Mouse (Mus musculus) lung, postnatal 10 days (tissue): ENCODE data around the gene Wwox.

Experiments used
- DNase-seq: peaks from one replicate; pipeline ENCODE4 v3.0.0; 2021

Wwox gene

GRCm38 (mm10) chr8:115143530-115144320 lies 704.3 kb downstream of the Wwox start:
- DNase-seq: no peak

DNA sequence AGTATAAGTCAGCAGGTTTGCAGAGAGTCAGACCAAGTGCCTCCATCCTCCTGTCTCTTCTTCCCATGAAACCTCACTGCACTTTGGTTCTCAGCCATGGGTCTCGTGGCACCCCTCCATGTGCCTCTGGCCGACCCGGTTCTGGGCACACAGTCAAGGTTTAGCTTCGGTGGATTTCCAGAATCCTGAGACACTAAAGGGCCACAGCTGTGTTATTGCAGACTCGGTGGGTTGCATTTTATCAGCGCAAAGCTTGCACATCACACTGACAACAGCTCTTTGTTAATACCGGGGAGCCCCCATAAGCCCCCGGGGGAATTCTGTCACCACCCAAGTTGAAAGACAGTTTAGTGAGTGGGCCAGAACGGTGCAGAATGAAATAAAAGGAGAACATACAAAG lies 707.6 kb downstream of the Wwox start:
- DNase-seq: peak; percentile 17

GRCm38 (mm10) chr8:115150446-115151109 lies 711.1 kb downstream of the Wwox start:
- DNase-seq: no peak

DNA sequence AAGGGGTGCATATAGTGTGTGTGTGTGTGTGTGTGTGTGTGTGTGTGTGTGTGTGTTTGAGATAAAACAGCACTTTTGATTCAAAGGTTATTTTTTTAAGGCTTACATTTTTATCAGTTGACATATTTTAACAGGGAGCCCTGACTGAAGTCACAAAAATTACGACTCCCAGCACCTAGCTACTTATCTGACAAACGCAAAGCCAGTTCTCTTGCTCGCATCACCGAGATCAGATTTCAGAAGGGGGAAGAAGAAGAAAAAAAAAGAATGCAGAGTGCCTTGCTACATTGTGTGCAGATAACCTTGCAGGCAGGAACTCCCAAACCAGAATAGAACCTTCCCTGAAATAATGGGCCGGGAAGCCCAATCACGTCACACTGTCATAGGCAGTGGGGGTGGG lies 712.0 kb downstream of the Wwox start:
- no peak for DNase-seq

GRCm38 (mm10) chr8:115154096-115154495 lies 714.6 kb downstream of the Wwox start:
- no peak for DNase-seq

DNA sequence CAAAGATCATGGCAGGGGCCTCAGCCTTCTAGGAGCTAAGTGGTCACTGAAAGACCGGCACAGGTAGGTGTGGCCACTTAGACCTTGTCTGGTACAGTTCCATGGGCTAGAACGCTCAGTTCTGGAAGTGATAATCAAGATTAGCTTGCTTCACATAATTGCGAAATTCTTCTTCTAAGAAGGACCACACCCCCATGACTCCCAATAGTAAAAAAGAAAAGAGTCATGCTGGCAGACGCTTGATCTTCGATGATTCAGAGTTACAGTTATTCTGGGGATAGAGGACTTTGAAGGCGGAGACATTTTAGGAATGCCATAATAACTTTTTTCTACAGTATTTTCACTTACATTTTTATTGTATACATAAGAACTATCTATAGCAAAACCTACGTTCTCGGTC lies 716.7 kb downstream of the Wwox start:
- DNase-seq: no peak

DNA sequence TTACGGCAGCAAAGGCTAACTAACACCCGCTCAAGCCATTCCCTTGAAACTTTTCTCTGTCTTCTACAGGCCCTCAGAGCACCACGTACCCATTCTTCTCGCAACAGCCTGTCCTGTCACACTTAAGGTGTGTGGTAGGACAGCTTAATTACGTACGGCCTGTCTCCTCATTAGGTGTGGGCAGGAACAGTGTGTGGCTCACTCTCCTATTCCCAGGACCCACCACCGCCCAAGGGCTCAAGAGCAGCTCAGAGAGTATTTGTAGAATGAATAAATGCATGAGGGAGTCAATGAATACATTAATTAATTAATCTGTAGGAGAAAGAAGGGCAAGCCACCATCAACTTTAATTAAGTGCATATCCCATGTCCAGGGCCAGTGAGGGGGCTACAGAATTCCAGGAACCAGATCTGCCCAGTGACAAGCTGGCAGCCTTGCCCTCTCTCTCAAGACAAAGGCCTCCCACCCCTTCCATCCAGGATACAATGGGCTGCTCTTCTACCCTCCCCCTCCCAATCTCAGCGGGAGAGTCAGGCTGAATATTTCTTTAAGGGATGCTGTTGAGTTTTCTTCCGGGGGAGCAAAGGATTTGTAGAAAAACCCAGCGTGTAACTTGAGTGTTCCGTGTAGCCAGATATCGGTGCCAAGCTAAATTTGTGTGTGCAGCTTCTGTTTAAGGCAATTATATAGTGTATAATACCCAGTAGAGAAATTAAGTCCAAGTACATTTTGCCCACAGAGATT lies 718.7 kb downstream of the Wwox start:
- DNase-seq: no peak

GRCm38 (mm10) chr8:115158721-115159111 lies 719.3 kb downstream of the Wwox start:
- DNase-seq: peak; percentile 24

GRCm38 (mm10) chr8:115159208-115159607 lies 719.8 kb downstream of the Wwox start:
- peak; percentile 30 for DNase-seq

GRCm38 (mm10) chr8:115159711-115160374 lies 720.4 kb downstream of the Wwox start:
- DNase-seq: peak; percentile 62

DNA sequence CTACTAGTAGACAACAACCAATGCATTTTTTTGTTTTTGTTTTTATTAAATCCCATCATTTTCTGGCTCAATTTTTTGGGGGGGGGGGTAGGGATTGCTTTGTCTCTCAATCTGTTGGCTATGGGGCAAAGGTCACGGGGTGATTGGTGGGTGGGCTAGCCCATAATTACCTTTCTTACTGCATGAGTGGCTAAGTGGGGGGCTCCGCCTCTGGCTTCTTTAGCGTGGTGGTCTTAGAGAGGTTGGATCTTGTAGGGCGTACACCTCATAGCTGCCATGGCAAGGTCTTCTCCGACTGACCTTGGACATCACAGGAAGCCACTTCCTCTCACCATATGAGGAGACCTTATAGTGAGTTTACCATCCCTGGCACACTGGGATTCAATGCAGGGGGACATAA lies 721.0 kb downstream of the Wwox start:
- DNase-seq: no peak

- no peak for DNase-seq
Measured at GRCm38 (mm10) chr8:115161520-115161919, 722.1 kb downstream of the Wwox start.

GRCm38 (mm10) chr8:115164872-115165271 lies 725.4 kb downstream of the Wwox start:
- DNase-seq: peak; percentile 30

DNA sequence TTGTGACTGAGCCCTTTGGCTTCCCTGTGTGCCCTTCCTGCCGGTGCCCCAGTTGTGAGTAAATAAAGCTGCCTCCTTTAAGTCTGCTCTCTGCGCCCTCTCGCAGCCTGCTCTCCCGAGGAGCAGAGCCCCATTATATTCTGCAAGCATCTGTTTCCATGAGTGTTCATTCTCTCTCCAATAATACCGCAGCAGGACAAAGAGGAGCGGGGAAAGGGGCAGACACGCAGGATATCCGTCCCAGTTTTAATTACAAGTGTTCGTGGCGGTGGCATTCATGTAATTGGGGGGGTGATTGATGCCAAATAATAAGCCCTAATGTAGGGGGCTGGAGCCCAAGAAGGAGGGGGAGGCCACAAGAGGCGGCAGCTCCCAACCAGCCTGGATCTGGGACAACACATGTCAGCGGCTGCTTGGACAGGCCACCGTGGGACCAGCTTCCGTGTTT lies 734.2 kb downstream of the Wwox start:
- DNase-seq: no peak

- DNase-seq: no peak
Measured at GRCm38 (mm10) chr8:115185431-115185964, 746.0 kb downstream of the Wwox start.

- DNase-seq: no peak
Measured at GRCm38 (mm10) chr8:115186121-115186811, 746.8 kb downstream of the Wwox start.

DNA sequence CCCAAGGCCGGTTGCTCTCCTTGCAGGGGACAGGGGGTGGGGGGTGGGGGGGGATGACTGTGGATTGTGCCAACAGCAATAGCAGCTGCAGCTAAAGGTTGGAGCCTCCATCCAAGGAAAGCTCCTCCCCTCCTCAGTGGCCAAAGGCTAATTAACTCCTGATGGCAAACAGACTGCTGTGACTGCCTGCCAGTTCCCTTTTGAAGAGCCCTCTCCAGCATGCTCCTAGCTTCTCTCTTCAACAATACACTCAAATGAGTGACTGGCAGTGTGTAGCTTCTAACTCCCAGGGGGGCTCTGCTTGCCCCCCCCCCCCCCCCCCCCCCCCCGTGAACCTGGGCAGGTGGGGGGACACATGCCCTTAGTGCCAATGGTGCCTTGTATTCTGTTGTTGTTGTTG lies 747.4 kb downstream of the Wwox start:
- DNase-seq: peak; percentile 13

GRCm38 (mm10) chr8:115188446-115188845 lies 749.0 kb downstream of the Wwox start:
- no peak for DNase-seq

DNA sequence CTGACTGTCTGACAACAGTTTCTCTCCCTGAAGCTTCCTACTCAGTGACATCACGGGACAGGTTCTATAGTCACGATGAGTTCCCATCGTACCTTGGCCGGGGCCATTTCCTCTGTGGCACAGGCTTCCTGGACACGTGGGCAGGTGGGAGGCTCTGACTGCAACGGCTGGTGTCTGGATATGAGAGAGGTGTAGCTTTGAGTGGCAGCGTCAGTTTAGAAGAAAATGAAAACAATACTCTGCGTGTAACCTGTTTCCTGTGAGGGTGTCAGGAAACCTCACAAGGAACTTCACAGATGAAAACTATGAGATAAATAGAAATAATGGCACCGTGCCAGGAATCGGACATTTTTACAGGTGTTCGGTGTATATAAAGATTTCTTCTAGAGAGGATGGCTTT lies 750.4 kb downstream of the Wwox start:
- no peak for DNase-seq

DNA sequence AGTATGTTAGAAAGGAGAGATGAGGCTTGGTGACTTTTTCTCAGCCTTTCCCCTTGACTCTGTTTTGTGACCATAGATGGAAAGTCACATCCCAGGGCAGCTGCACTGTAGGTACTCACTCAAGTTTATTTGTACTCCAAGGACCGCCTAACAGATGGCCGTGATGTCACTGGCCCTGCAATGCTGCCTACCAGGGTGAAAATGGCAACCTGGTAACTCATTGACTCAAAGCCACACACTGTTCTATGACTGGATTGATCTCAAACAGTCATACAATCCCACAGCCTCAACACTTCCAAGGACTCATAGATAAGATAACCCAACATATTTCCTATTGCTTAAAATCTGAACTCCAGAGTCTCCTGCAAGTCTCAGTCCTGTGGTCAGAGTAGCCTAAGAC lies 754.3 kb downstream of the Wwox start:
- DNase-seq: no peak

DNA sequence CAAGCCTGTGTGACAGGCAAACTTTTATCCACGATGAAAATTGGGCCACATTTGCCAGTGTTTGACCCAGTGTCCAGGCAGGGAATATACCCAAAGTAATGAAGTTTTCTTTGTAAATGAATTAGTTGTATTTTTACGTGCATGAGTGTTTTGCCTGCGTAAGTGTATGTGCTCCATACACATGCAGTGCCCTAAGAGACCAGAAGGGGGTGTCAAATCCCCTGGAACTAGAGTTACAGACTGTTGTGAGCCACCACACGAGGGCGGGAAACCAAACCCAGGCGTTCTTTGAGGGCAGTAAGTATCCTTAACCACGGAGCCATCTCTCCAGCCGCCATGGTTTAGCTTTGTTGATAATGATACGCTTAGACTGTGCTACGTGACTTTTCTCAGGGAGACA lies 755.9 kb downstream of the Wwox start:
- DNase-seq: no peak

- DNase-seq: peak; percentile 54
Measured at GRCm38 (mm10) chr8:115196859-115197258, 757.4 kb downstream of the Wwox start.
